9 mouse cellular contexts compared by ENCODE assay signal in the genomic region with DNA sequence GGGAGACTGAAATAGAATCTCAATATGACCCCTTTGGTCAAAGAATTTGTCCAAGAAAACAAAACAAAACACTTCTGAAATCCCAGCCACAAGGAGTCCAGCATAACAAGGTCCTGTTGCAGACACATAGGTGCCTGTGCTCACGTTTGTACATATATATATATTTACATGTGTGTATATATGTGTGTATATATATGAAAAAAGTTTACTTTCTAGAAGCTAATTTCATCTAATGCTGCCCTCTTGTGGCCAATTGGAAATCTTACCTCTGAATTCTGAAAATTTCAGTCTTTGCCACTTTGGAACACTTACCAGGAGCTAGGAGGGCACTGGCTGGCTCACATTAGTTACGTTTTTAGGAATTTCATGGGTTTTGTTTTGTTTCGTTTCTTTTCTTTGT. TPM values are rescaled to one million over a fixed set of nuclear protein-coding genes. Genes with fewer than 3 reads are reported as not detected.
DNase-seq lines count a peak whose midpoint lies in the region; ATAC-seq and TF ChIP-seq lines count a peak whose summit lies in the region.
"Had no signal": no experiment of that assay in that cellular context is flagged by ENCODE, and none has a peak within 500 bp of the region (broad histone marks: within the 10 kb centered on the region; RNA-seq: fewer than 3 reads in every experiment).

No protein-coding gene starts in this region.

- no peaks in the 10 kb centered on the region for H3K27me3 ChIP-seq in limb, embryonic 14.5 days (ENCODE audit: control insufficient read depth, insufficient read depth, low read length)
- no peaks in the 10 kb centered on the region for H3K27me3 ChIP-seq in limb, embryonic 10.5 days (ENCODE audit: low read depth, poor library complexity, severe bottlenecking)
- peaks cover 6% of the 10 kb centered on the region; the same call in 1 of the 2 replicates for H3K27me3 ChIP-seq in E14TG2a.4 (ENCODE audit: insufficient read depth, low read length)

- WGBS in limb, embryonic 14.5 days, result 25% methylated on average over 3 of the region's 3 CpGs
- 40% methylated on average over 3 of the region's 3 CpGs for WGBS in limb, embryonic 10.5 days

- peak; percentile 43 for TF ChIP-seq CTCF in E14TG2a.4 (conservative IDR thresholded peaks at IDR 0.05; ENCODE audit: low read length)

- H3K36me3 ChIP-seq in limb, embryonic 14.5 days (ENCODE audit: control insufficient read depth, insufficient read depth, low read length), result no peaks in the 10 kb centered on the region
- H3K36me3 ChIP-seq in limb, embryonic 10.5 days, result no peaks in the 10 kb centered on the region
- no peaks in the 10 kb centered on the region for H3K36me3 ChIP-seq in E14TG2a.4 (ENCODE audit: insufficient read depth, low read length)

- no peaks in the 10 kb centered on the region for H3K4me1 ChIP-seq in limb, embryonic 14.5 days (ENCODE audit: control insufficient read depth, insufficient read depth, low read length)
- H3K4me1 ChIP-seq in limb, embryonic 10.5 days, result no peaks in the 10 kb centered on the region
- peaks cover 12% of the 10 kb centered on the region for H3K4me1 ChIP-seq in E14TG2a.4 (replicated peaks; ENCODE audit: low read depth, low read length)

- H3K9me3 ChIP-seq in limb, embryonic 14.5 days (ENCODE audit: control insufficient read depth, low read length), result no peaks in the 10 kb centered on the region
- no peaks in the 10 kb centered on the region for H3K9me3 ChIP-seq in limb, embryonic 10.5 days (replicated peaks)
- no peaks in the 10 kb centered on the region for H3K9me3 ChIP-seq in E14TG2a.4 (ENCODE audit: low read length)

- TF ChIP-seq POLR2A in limb, embryonic 14.5 days (IDR thresholded peaks at IDR 0.05; ENCODE audit: borderline replicate concordance, extremely low read depth, insufficient read depth, insufficient read length), result no peak

- H3K4me3 ChIP-seq in limb, embryonic 14.5 days (replicated peaks; ENCODE audit: low read length), result no peak overlapping the region
- H3K4me3 ChIP-seq in limb, embryonic 10.5 days, result no peak overlapping the region
- H3K4me3 ChIP-seq in E14TG2a.4 (replicated peaks; ENCODE audit: low read length), result no peak overlapping the region

- H3K4me2 ChIP-seq in limb, embryonic 14.5 days (replicated peaks; ENCODE audit: low read depth, low read length, severe bottlenecking), result no peak overlapping the region

- no peak overlapping the region for H3K9ac ChIP-seq in limb, embryonic 14.5 days (ENCODE audit: low read depth, low read length, severe bottlenecking)

- no peak for ATAC-seq in limb, embryonic 14.5 days (ENCODE audit: low FRiP score, low read depth)

- H3K27ac ChIP-seq in limb, embryonic 14.5 days (replicated peaks; ENCODE audit: low read depth, low read length), result no peak overlapping the region
- H3K27ac ChIP-seq in limb, embryonic 10.5 days, result no peak overlapping the region

- DNase-seq in cerebellum, postnatal 14 days, result peak; percentile 18 to 37
- DNase-seq in cerebellum, adult 11-12 months, result no peak
- peak; percentile 77 for DNase-seq in limb, embryonic 14.5 days (ENCODE audit: low spot score)
- no peak for DNase-seq in limb, embryonic 10.5 days (ENCODE audit: low spot score)
- DNase-seq in forelimb bud, embryonic 11.5 days (ENCODE audit: low read depth, low spot score), result peak; percentile 19
- DNase-seq in adrenal gland, adult 18-20 months (ENCODE audit: low spot score in 2 of 2), result no peak
- DNase-seq in layer of hippocampus, adult 9-10 months (ENCODE audit: low spot score), result no peak
- DNase-seq: left cerebral cortex, postnatal 4 days had no signal

RNA-seq across cellular contexts. Expression of gene Il15ra, which starts 17.7 kb away (rescaled TPM):
- polyA plus RNA-seq in limb, embryonic 14.5 days (2012; rRNA removed), result 3.7 and 4.6 TPM in 2 replicates
- polyA plus RNA-seq in limb, embryonic 14.5 days (2014; fragmentation: Nextera tagmentation; extraction: Ambion mirVana), result 2.7 and 3.2 TPM in 2 replicates
- 0.30 and 0.81 TPM in 2 replicates for polyA plus RNA-seq in limb, embryonic 10.5 days (2016; fragmentation: Nextera tagmentation; extraction: Ambion mirVana)
- 10 to 100 TPM; 25.0 to 26.0 TPM for total RNA-seq in adrenal gland, adult 18-20 months (2021)

RNA-seq across cellular contexts. Expression of gene Il2ra, which starts 44.8 kb away (rescaled TPM):
- polyA plus RNA-seq in limb, embryonic 14.5 days (2012; rRNA removed), result 0.01 TPM in 1 of 2 replicates, not detected in the other
- polyA plus RNA-seq in limb, embryonic 14.5 days (2014; fragmentation: Nextera tagmentation; extraction: Ambion mirVana), result not detected in 2 replicates
- polyA plus RNA-seq in limb, embryonic 10.5 days (2016; fragmentation: Nextera tagmentation; extraction: Ambion mirVana), result not detected in 2 replicates
- under 1 TPM; 0.20 to 0.35 TPM for total RNA-seq in adrenal gland, adult 18-20 months (2021)
- total RNA-seq: left cerebral cortex, postnatal 4 days had no signal

Comparison
In these comparisons a context has a peak if more than half of its experiments do, and no peak if none do; other contexts are left out.
1. DNase-seq: peak in cerebellum, postnatal 14 days (2 of 2), limb, embryonic 14.5 days (single experiment) and forelimb bud, embryonic 11.5 days (single experiment); none in cerebellum, adult 11-12 months (single experiment), limb, embryonic 10.5 days (single experiment), adrenal gland, adult 18-20 months (0 of 2) and layer of hippocampus, adult 9-10 months (single experiment).